Mouse (Mus musculus): ENCODE measurements around the gene 4930519P11Rik.

DNA sequence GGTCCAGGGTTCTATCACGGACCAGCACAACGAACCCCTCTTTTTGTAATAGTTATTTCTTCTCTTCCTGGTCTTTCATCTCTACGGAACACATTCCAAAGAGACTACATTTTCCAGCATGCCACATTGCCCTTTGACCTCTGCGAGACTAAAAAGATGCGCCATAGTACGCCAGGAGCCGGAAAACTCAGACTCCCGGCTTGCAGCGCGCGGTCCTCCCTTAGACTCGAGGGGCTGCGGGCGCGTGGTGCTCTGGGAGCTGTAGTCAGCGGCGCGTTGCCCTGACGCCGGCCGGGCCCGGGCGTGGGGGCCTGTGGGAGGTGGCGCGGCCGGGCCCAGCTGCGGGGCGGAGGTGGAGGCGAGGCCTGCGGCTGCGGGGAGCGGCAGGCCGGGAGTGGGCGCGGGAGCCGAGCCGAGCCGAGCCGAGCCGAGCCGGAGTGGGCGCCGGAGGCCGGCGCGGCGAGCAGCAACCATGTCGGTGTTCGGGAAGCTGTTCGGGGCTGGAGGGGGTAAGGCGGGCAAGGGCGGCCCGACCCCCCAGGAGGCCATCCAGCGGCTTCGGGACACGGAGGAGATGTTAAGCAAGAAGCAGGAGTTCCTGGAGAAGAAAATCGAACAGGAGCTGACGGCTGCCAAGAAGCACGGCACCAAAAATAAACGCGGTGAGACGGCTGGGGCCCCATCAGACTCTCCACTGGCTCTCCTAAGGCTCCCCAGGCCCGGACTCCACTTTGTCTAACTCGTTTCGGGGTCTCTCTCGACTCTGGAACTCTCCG, 43.7 kb upstream of the 4930519P11Rik start:
- TF ChIP-seq CTCF (IDR thresholded peaks at IDR 0.05; ENCODE audit: low read depth) (no peak), EP300 (IDR thresholded peaks at IDR 0.05; ENCODE audit: low read depth) (no peak)

Measured in heart, postnatal 0 days (tissue).